11 mouse cellular contexts compared by ENCODE assay signal in genomic region chrX:75728507-75728906, GRCm38 (mm10).
A peak's percentile ranks its signal among the peaks of the same experiment; 100 is the strongest.
DNase-seq lines count a peak whose midpoint lies in the region; ATAC-seq and TF ChIP-seq lines count a peak whose summit lies in the region.
"Had no signal": no experiment of that assay in that cellular context is flagged by ENCODE, and none has a peak within 500 bp of the region (broad histone marks: within the 10 kb centered on the region; RNA-seq: fewer than 3 reads in every experiment).

No protein-coding gene starts in this region.

- CTCF ChIA-PET in Patski (lab: Charles Lee) = no interaction called here

- peak; percentile 32; the same call in 1 of the 2 replicates for TF ChIP-seq CTCF in forebrain, postnatal 0 days (IDR thresholded peaks at IDR 0.05; ENCODE audit: low read depth)
- peak; percentile 4; the same call in 1 of the 2 replicates for TF ChIP-seq CTCF in liver, embryonic 14.5 days (IDR thresholded peaks at IDR 0.05; ENCODE audit: low read depth)
- peak; percentile 20 for TF ChIP-seq CTCF in Patski (IDR thresholded peaks at IDR 0.05)
- peak; percentile 34 for TF ChIP-seq CTCF in layer of hippocampus, adult 2 months (conservative IDR thresholded peaks at IDR 0.05)

- peaks cover 5% of the 10 kb centered on the region for H3K36me3 ChIP-seq in forebrain, postnatal 0 days (ENCODE audit: insufficient read depth)
- peaks cover 10% of the 10 kb centered on the region for H3K36me3 ChIP-seq in forebrain, embryonic 13.5 days (ENCODE audit: poor library complexity, severe bottlenecking)
- no peaks in the 10 kb centered on the region for H3K36me3 ChIP-seq in liver, embryonic 14.5 days (replicated peaks; ENCODE audit: control insufficient read depth, insufficient read depth, low read depth)
- H3K36me3 ChIP-seq in liver, embryonic 11.5 days (ENCODE audit: control insufficient read depth, insufficient read depth, low read length) = no peaks in the 10 kb centered on the region
- H3K36me3 ChIP-seq: lung, embryonic 15.5 days; stomach, embryonic 15.5 days had no signal

- H3K9ac ChIP-seq in forebrain, postnatal 0 days = no peak overlapping the region
- no peak overlapping the region for H3K9ac ChIP-seq in forebrain, embryonic 13.5 days
- no peak overlapping the region for H3K9ac ChIP-seq in liver, embryonic 14.5 days (replicated peaks)
- no peak overlapping the region for H3K9ac ChIP-seq in liver, embryonic 11.5 days (ENCODE audit: low read depth, low read length)
- H3K9ac ChIP-seq: lung, embryonic 15.5 days; neural tube, embryonic 13.5 days; stomach, embryonic 15.5 days had no signal

- 56% methylated on average over 4 of the region's 4 CpGs for WGBS in forebrain, postnatal 0 days
- WGBS in forebrain, embryonic 13.5 days = 82% methylated on average over 4 of the region's 4 CpGs
- 65% methylated on average over 4 of the region's 4 CpGs for WGBS in liver, embryonic 14.5 days (ENCODE audit: insufficient replicate concordance)
- 72% methylated on average over 4 of the region's 4 CpGs for WGBS in liver, embryonic 11.5 days

- H3K27me3 ChIP-seq in forebrain, postnatal 0 days (ENCODE audit: insufficient read depth, low read length) = no peaks in the 10 kb centered on the region
- no peaks in the 10 kb centered on the region for H3K27me3 ChIP-seq in forebrain, embryonic 13.5 days
- H3K27me3 ChIP-seq in liver, embryonic 14.5 days (ENCODE audit: control insufficient read depth, insufficient read depth, low read length) = no peaks in the 10 kb centered on the region
- no peaks in the 10 kb centered on the region for H3K27me3 ChIP-seq in liver, embryonic 11.5 days (replicated peaks; ENCODE audit: control insufficient read depth, insufficient read depth, low read length)
- no peaks in the 10 kb centered on the region for H3K27me3 ChIP-seq in Patski
- H3K27me3 ChIP-seq: lung, embryonic 15.5 days; neural tube, embryonic 13.5 days; stomach, embryonic 15.5 days had no signal

- H3K4me2 ChIP-seq in forebrain, postnatal 0 days (ENCODE audit: low read depth) = no peak overlapping the region
- H3K4me2 ChIP-seq in forebrain, embryonic 13.5 days = no peak overlapping the region
- H3K4me2 ChIP-seq in liver, embryonic 14.5 days (ENCODE audit: low read depth) = no peak overlapping the region
- no peak overlapping the region for H3K4me2 ChIP-seq in liver, embryonic 11.5 days
- H3K4me2 ChIP-seq: lung, embryonic 15.5 days; neural tube, embryonic 13.5 days; stomach, embryonic 15.5 days had no signal

- DNase-seq in forebrain, postnatal 0 days = peak; percentile 55
- no peak for DNase-seq in liver, embryonic 14.5 days (ENCODE audit: low read depth in 3 of 3, low spot score in 3 of 3)
- no peak for DNase-seq in liver, embryonic 11.5 days (ENCODE audit: low spot score)
- no peak for DNase-seq in Patski (ENCODE audit: low read depth, low spot score)
- DNase-seq in layer of hippocampus, adult 2 months (ENCODE audit: low spot score in 2 of 2) = no peak
- DNase-seq in urinary bladder, adult 2 months (ENCODE audit: low spot score) = no peak

- H3K9me3 ChIP-seq in forebrain, postnatal 0 days (ENCODE audit: low read length) = no peaks in the 10 kb centered on the region
- no peaks in the 10 kb centered on the region for H3K9me3 ChIP-seq in forebrain, embryonic 13.5 days (replicated peaks)
- no peaks in the 10 kb centered on the region for H3K9me3 ChIP-seq in liver, embryonic 14.5 days (ENCODE audit: control insufficient read depth, low read length)
- no peaks in the 10 kb centered on the region for H3K9me3 ChIP-seq in liver, embryonic 11.5 days (ENCODE audit: control insufficient read depth, low read length)
- H3K9me3 ChIP-seq: lung, embryonic 15.5 days; neural tube, embryonic 13.5 days; stomach, embryonic 15.5 days had no signal

- 0 out of 2 replicates have a peak, but pooled peaks have one; percentile 50 for ATAC-seq in forebrain, postnatal 0 days
- ATAC-seq in forebrain, embryonic 13.5 days = no peak
- no peak for ATAC-seq in liver, embryonic 14.5 days (ENCODE audit: insufficient read depth)
- ATAC-seq in liver, embryonic 11.5 days (replicated peaks; ENCODE audit: low FRiP score) = no peak
- ATAC-seq in Patski = no peak
- no peak for ATAC-seq in erythroblast, adult 5-6 weeks (replicated peaks; ENCODE audit: low FRiP score, poor library complexity, severe bottlenecking)

- H3K4me1 ChIP-seq in forebrain, postnatal 0 days (ENCODE audit: insufficient read depth) = no peaks in the 10 kb centered on the region
- H3K4me1 ChIP-seq in forebrain, embryonic 13.5 days = no peaks in the 10 kb centered on the region
- H3K4me1 ChIP-seq in liver, embryonic 14.5 days (replicated peaks; ENCODE audit: control insufficient read depth in 2 of 2, insufficient read depth in 2 of 2, low read length in 1 of 2) = no peaks in the 10 kb centered on the region
- no peaks in the 10 kb centered on the region for H3K4me1 ChIP-seq in liver, embryonic 11.5 days (replicated peaks; ENCODE audit: control insufficient read depth, insufficient read depth, low read length)
- H3K4me1 ChIP-seq: lung, embryonic 15.5 days; neural tube, embryonic 13.5 days; stomach, embryonic 15.5 days had no signal

- no peak overlapping the region for H3K4me3 ChIP-seq in forebrain, postnatal 0 days (ENCODE audit: low read depth, low read length)
- no peak overlapping the region for H3K4me3 ChIP-seq in forebrain, embryonic 13.5 days
- H3K4me3 ChIP-seq in liver, embryonic 14.5 days (ENCODE audit: insufficient read depth in 1 of 2, low read depth in 2 of 2, low read length in 2 of 2) = no peak overlapping the region
- no peak overlapping the region for H3K4me3 ChIP-seq in liver, embryonic 11.5 days (ENCODE audit: low read depth, low read length)
- H3K4me3 ChIP-seq in layer of hippocampus, adult 2 months = no peak overlapping the region
- H3K4me3 ChIP-seq: lung, embryonic 15.5 days; neural tube, embryonic 13.5 days; stomach, embryonic 15.5 days had no signal

- POLR2A ChIA-PET in Patski (lab: Charles Lee) = no interaction called here

- no peak overlapping the region for H3K27ac ChIP-seq in forebrain, postnatal 0 days (ENCODE audit: low read depth, low read length)
- H3K27ac ChIP-seq in forebrain, embryonic 13.5 days = no peak overlapping the region
- H3K27ac ChIP-seq in liver, embryonic 14.5 days = no peak overlapping the region
- no peak overlapping the region for H3K27ac ChIP-seq in liver, embryonic 11.5 days (ENCODE audit: low read depth, low read length)
- H3K27ac ChIP-seq in layer of hippocampus, adult 2 months = no peak overlapping the region
- H3K27ac ChIP-seq: lung, embryonic 15.5 days; neural tube, embryonic 13.5 days; stomach, embryonic 15.5 days had no signal

- no peak for TF ChIP-seq EP300 in liver, embryonic 14.5 days (IDR thresholded peaks at IDR 0.05; ENCODE audit: low read depth)

- in situ Hi-C loops in Patski (cut with MboI; ENCODE audit: low pct_unique_long_range_greater_than_20kb) = no loop called here
